29 mouse cellular contexts compared by ENCODE assay signal in genomic region chr17:79618984-79619383, GRCm38 (mm10).
"Had no signal": no experiment of that assay in that cellular context is flagged by ENCODE, and none has a peak within 500 bp of the region (broad histone marks: within the 10 kb centered on the region; RNA-seq: fewer than 3 reads in every experiment).

No protein-coding gene starts in this region.

- H3K27me3 ChIP-seq: embryonic facial prominence, embryonic 12.5 days; embryonic facial prominence, embryonic 13.5 days; embryonic facial prominence, embryonic 15.5 days; forebrain, embryonic 12.5 days; forebrain, embryonic 13.5 days; forebrain, embryonic 15.5 days had no signal

- H3K27ac ChIP-seq: embryonic facial prominence, embryonic 10.5 days; embryonic facial prominence, embryonic 12.5 days; embryonic facial prominence, embryonic 13.5 days; embryonic facial prominence, embryonic 15.5 days; forebrain, embryonic 10.5 days; forebrain, embryonic 12.5 days; forebrain, embryonic 13.5 days; forebrain, embryonic 15.5 days; gastrocnemius, adult 2 months; heart, adult 2 months had no signal

- H3K4me2 ChIP-seq: embryonic facial prominence, embryonic 12.5 days; embryonic facial prominence, embryonic 13.5 days; embryonic facial prominence, embryonic 15.5 days; forebrain, embryonic 12.5 days; forebrain, embryonic 13.5 days; forebrain, embryonic 15.5 days had no signal

- H3K9me3 ChIP-seq: embryonic facial prominence, embryonic 10.5 days; embryonic facial prominence, embryonic 12.5 days; embryonic facial prominence, embryonic 13.5 days; embryonic facial prominence, embryonic 15.5 days; forebrain, embryonic 10.5 days; forebrain, embryonic 12.5 days; forebrain, embryonic 13.5 days; forebrain, embryonic 15.5 days had no signal

- H3K4me3 ChIP-seq: embryonic facial prominence, embryonic 10.5 days; embryonic facial prominence, embryonic 12.5 days; embryonic facial prominence, embryonic 13.5 days; embryonic facial prominence, embryonic 15.5 days; erythroblast, embryonic 14.5 days; forebrain, embryonic 10.5 days; forebrain, embryonic 12.5 days; forebrain, embryonic 13.5 days; forebrain, embryonic 15.5 days; gastrocnemius, adult 2 months; heart, adult 2 months had no signal

- H3K4me1 ChIP-seq: embryonic facial prominence, embryonic 13.5 days; embryonic facial prominence, embryonic 15.5 days; forebrain, embryonic 13.5 days had no signal

- DNase-seq: cerebellum, adult 2 months; cerebellum, adult 8-10 months; cerebellum, adult 9-10 months; cerebellum, adult 9-11 months; cerebellum, postnatal 10 days; cerebellum, postnatal 14 days; cerebellum, postnatal 25 days; cerebellum, postnatal 36 days; embryo, embryonic 11 days; forebrain, postnatal 0 days; gastrocnemius, adult 2 months; gastrocnemius, postnatal 10 days; gastrocnemius, postnatal 14 days; gastrocnemius, postnatal 25 days; gastrocnemius, postnatal 36 days; heart, adult 11 months; heart, adult 18-20 months; heart, adult 2 months had no signal

- H3K36me3 ChIP-seq: embryonic facial prominence, embryonic 10.5 days; embryonic facial prominence, embryonic 12.5 days; embryonic facial prominence, embryonic 13.5 days; embryonic facial prominence, embryonic 15.5 days; forebrain, embryonic 10.5 days; forebrain, embryonic 12.5 days; forebrain, embryonic 15.5 days had no signal

- H3K9ac ChIP-seq: embryonic facial prominence, embryonic 12.5 days; embryonic facial prominence, embryonic 13.5 days; embryonic facial prominence, embryonic 15.5 days; forebrain, embryonic 12.5 days; forebrain, embryonic 13.5 days; forebrain, embryonic 15.5 days; forebrain, postnatal 0 days had no signal

- ATAC-seq: forebrain, embryonic 13.5 days; forebrain, embryonic 14.5 days; forebrain, embryonic 15.5 days; forebrain, embryonic 16.5 days; forebrain, postnatal 0 days had no signal
